Mouse (Mus musculus) midbrain, embryonic 14.5 days (tissue): ENCODE data around the gene Canx. TPM values are rescaled to one million over a fixed set of nuclear protein-coding genes. Genes with fewer than 3 reads are reported as not detected.

Experiments used
- ATAC-seq: fragments of 200-750 bp; cut with Nextera tagmentation; 2 replicates; pipeline ENCODE4 v1.8.0; 2017; ENCODE audit warnings: moderate number of reproducible peaks, moderate library complexity; ENCODE audit not compliant: low FRiP score, low TSS enrichment
- DNase-seq: peaks from one replicate; pipeline ENCODE4 v3.0.0-alpha.2; 2015
- H3K27ac ChIP-seq: fragments of 300-500 bp; sonication (generic); replicated peaks from 2 replicates; pipeline ENCODE4 v1.5.1; 2014; ENCODE audit warnings: mild to moderate bottlenecking, low read depth, low read length, moderate library complexity
- H3K27me3 ChIP-seq: fragments of 300-500 bp; sonication (generic); 2 replicates; pipeline ENCODE4 v1.6.1; 2014; ENCODE audit warnings: low read length, control low read depth, mixed read lengths; ENCODE audit not compliant: control insufficient read depth, insufficient read depth
- H3K36me3 ChIP-seq: fragments of 300-500 bp; sonication (generic); 2 replicates; pipeline ENCODE4 v1.6.1; 2014; ENCODE audit warnings: low read length, control low read depth; ENCODE audit not compliant: control insufficient read depth, insufficient read depth
- H3K4me1 ChIP-seq: fragments of 300-500 bp; sonication (generic); 2 replicates; pipeline ENCODE4 v1.6.1; 2014; ENCODE audit warnings: mild to moderate bottlenecking, antibody characterized with exemption, low read length, control low read depth; ENCODE audit not compliant: control insufficient read depth, insufficient read depth
- H3K4me2 ChIP-seq: fragments of 300-500 bp; sonication (generic); 2 replicates; pipeline ENCODE4 v1.6.1; 2014; ENCODE audit warnings: mild to moderate bottlenecking, low read length, moderate library complexity
- H3K4me3 ChIP-seq: fragments of 300-500 bp; sonication (generic); replicated peaks from 2 replicates; pipeline ENCODE4 v1.5.1; 2014; ENCODE audit warnings: low read depth, low read length
- H3K9ac ChIP-seq: fragments of 300-500 bp; sonication (generic); replicated peaks from 2 replicates; pipeline ENCODE4 v1.6.1; 2014; ENCODE audit warnings: mild to moderate bottlenecking, low read length, moderate library complexity
- H3K9me3 ChIP-seq: fragments of 300-500 bp; sonication (generic); 2 replicates; pipeline ENCODE4 v1.6.1; 2016; ENCODE audit warnings: low read length, control low read depth, mixed read lengths; ENCODE audit not compliant: control insufficient read depth
- WGBS: fragments of 180-500 bp; shearing (Covaris S2); extraction: QIAGEN DNeasy Blood & Tissue Kit; methylation state at CpG from one replicate; pipeline ENCODE4 v1.1.7; 2014; 5-methylcytosine and 5-hydroxymethylcytosine counted together
- polyA plus RNA-seq: library from polyadenylated mRNA; unstranded; fragments of >200 nt; fragmentation: Nextera tagmentation; extraction: Ambion mirVana; gene quantifications from 2 replicates; pipeline ENCODE4 v1.2.1, GENCODE M21; 2014

Gene Canx
- polyA plus RNA-seq, 1 experiment from 2014 or later = 232 TPM

GRCm38 (mm10) chr11:50277025-50277424 is 48.4 kb downstream of the Canx start:
- H3K27ac ChIP-seq = no peak overlapping the region
- H3K4me3 ChIP-seq = no peak overlapping the region
- DNase-seq (no peak), ATAC-seq (no peak)
- no peak overlapping the region for H3K9ac ChIP-seq
- no peaks in the 10 kb centered on the region for H3K4me1 ChIP-seq
- no peaks in the 10 kb centered on the region for H3K9me3 ChIP-seq
- no peaks in the 10 kb centered on the region for H3K27me3 ChIP-seq
- no peak overlapping the region for H3K4me2 ChIP-seq
- peaks cover 7% of the 10 kb centered on the region; the same call in 1 of the 2 replicates for H3K36me3 ChIP-seq

- Histone ChIP-seq H3K27me3 (no peaks in the 10 kb centered on the region), H3K4me1 (no peaks in the 10 kb centered on the region), H3K36me3 (peaks cover 2% of the 10 kb centered on the region; the same call in 1 of the 2 replicates), H3K27ac (no peak overlapping the region), H3K9ac (no peak overlapping the region), H3K9me3 (no peaks in the 10 kb centered on the region), H3K4me3 (no peak overlapping the region), H3K4me2 (no peak overlapping the region)
- WGBS = 88% methylated on average over 5 of the region's 5 CpGs
- ATAC-seq (no peak), DNase-seq (no peak)
These were observed 49.8 kb downstream of the Canx start for GRCm38 (mm10) chr11:50275568-50276151.

GRCm38 (mm10) chr11:50275077-50275476 is 50.4 kb downstream of the Canx start:
- no peaks in the 10 kb centered on the region for H3K27me3 ChIP-seq
- no peaks in the 10 kb centered on the region for H3K4me1 ChIP-seq
- H3K4me3 ChIP-seq = no peak overlapping the region
- no peaks in the 10 kb centered on the region for H3K9me3 ChIP-seq
- H3K4me2 ChIP-seq = no peak overlapping the region
- ATAC-seq = no peak
- H3K27ac ChIP-seq = no peak overlapping the region
- H3K36me3 ChIP-seq = no peaks in the 10 kb centered on the region
- DNase-seq = no peak
- 95% methylated on average over 2 of the region's 2 CpGs for WGBS
- H3K9ac ChIP-seq = no peak overlapping the region

GRCm38 (mm10) chr11:50272819-50273218 is 52.7 kb downstream of the Canx start:
- Histone ChIP-seq H3K9ac (no peak overlapping the region), H3K9me3 (no peaks in the 10 kb centered on the region), H3K27me3 (no peaks in the 10 kb centered on the region), H3K36me3 (no peaks in the 10 kb centered on the region), H3K27ac (no peak overlapping the region), H3K4me1 (no peaks in the 10 kb centered on the region), H3K4me2 (no peak overlapping the region), H3K4me3 (no peak overlapping the region)
- WGBS = 78% methylated on average over 2 of the region's 2 CpGs
- ATAC-seq = no peak
- DNase-seq = no peak

- Histone ChIP-seq H3K4me3 (no peak overlapping the region), H3K9me3 (no peaks in the 10 kb centered on the region), H3K4me1 (no peaks in the 10 kb centered on the region), H3K9ac (no peak overlapping the region), H3K27ac (no peak overlapping the region), H3K27me3 (no peaks in the 10 kb centered on the region), H3K36me3 (peaks cover 19% of the 10 kb centered on the region), H3K4me2 (no peak overlapping the region)
- ATAC-seq (no peak), DNase-seq (no peak)
- WGBS = 100% methylated on average over 1 of the region's 1 CpGs
These were observed 55.6 kb downstream of the Canx start for GRCm38 (mm10) chr11:50269885-50270284.

GRCm38 (mm10) chr11:50269163-50269562 is 56.3 kb downstream of the Canx start:
- no peak overlapping the region for H3K9ac ChIP-seq
- no peak overlapping the region for H3K4me2 ChIP-seq
- no peak overlapping the region for H3K4me3 ChIP-seq
- H3K36me3 ChIP-seq = peaks cover 26% of the 10 kb centered on the region
- ATAC-seq = no peak
- WGBS = 92% methylated on average over 2 of the region's 2 CpGs
- H3K4me1 ChIP-seq = no peaks in the 10 kb centered on the region
- peak; percentile 52 for DNase-seq
- H3K27ac ChIP-seq = no peak overlapping the region
- H3K9me3 ChIP-seq = no peaks in the 10 kb centered on the region
- no peaks in the 10 kb centered on the region for H3K27me3 ChIP-seq

- ATAC-seq (no peak), DNase-seq (no peak)
- no peak overlapping the region for H3K4me2 ChIP-seq
- H3K36me3 ChIP-seq = peaks cover 46% of the 10 kb centered on the region
- no peak overlapping the region for H3K9ac ChIP-seq
- WGBS = 94% methylated on average over 3 of the region's 3 CpGs
- H3K9me3 ChIP-seq = no peaks in the 10 kb centered on the region
- H3K27ac ChIP-seq = no peak overlapping the region
- H3K27me3 ChIP-seq = no peaks in the 10 kb centered on the region
- no peak overlapping the region for H3K4me3 ChIP-seq
- no peaks in the 10 kb centered on the region for H3K4me1 ChIP-seq
These were observed 58.5 kb downstream of the Canx start for GRCm38 (mm10) chr11:50266997-50267396.

GRCm38 (mm10) chr11:50265931-50266330 is 59.5 kb downstream of the Canx start:
- no peak overlapping the region for H3K27ac ChIP-seq
- H3K9ac ChIP-seq = no peak overlapping the region
- ATAC-seq (no peak), DNase-seq (no peak)
- no peaks in the 10 kb centered on the region for H3K4me1 ChIP-seq
- peaks cover 56% of the 10 kb centered on the region for H3K36me3 ChIP-seq
- no peak overlapping the region for H3K4me2 ChIP-seq
- H3K4me3 ChIP-seq = no peak overlapping the region
- 89% methylated on average over 8 of the region's 8 CpGs for WGBS
- no peaks in the 10 kb centered on the region for H3K27me3 ChIP-seq
- H3K9me3 ChIP-seq = no peaks in the 10 kb centered on the region

- Histone ChIP-seq H3K36me3 (peaks cover 84% of the 10 kb centered on the region), H3K27me3 (no peaks in the 10 kb centered on the region), H3K27ac (no peak overlapping the region), H3K4me3 (no peak overlapping the region), H3K9ac (no peak overlapping the region), H3K9me3 (no peaks in the 10 kb centered on the region), H3K4me2 (no peak overlapping the region), H3K4me1 (no peaks in the 10 kb centered on the region)
- ATAC-seq = no peak
- WGBS = 91% methylated on average over 3 of the region's 3 CpGs
- DNase-seq = no peak
These were observed 62.3 kb downstream of the Canx start for GRCm38 (mm10) chr11:50263198-50263597.
